Mouse (Mus musculus) bone marrow, adult 2 months (tissue): ENCODE results near the gene Lrp1.

Experiments used
- CTCF ChIP-seq: fragments of 200-500 bp; IDR thresholded peaks from 2 replicates; pipeline ENCODE4 v1.5.1; 2011; ENCODE audit warnings: low read length, control low read depth; ENCODE audit not compliant: control insufficient read depth, insufficient read depth
- POLR2A ChIP-seq: fragments of 200-500 bp; IDR thresholded peaks from 2 replicates; pipeline ENCODE4 v1.6.1; 2011; ENCODE audit warnings: low read depth, mild to moderate bottlenecking, control low read depth, low read length, borderline replicate concordance; ENCODE audit not compliant: control insufficient read depth

GRCm38 (mm10) chr10:127654970-127655579 lies 34.1 kb upstream of the Lrp1 start:
- TF ChIP-seq CTCF (no peak), POLR2A (no peak)
